Mouse (Mus musculus) lung, embryonic 16.5 days (tissue): ENCODE data around the gene Tnfsf8. TPM values are rescaled to one million over a fixed set of nuclear protein-coding genes. Genes with fewer than 3 reads are reported as not detected.

Experiments
- ATAC-seq: fragments of 200-750 bp; cut with Nextera tagmentation; 2 replicates; pipeline ENCODE4 v1.8.0; 2017; ENCODE audit warnings: low read depth, mild to moderate bottlenecking, moderate library complexity
- H3K27ac ChIP-seq: fragments of 300-500 bp; sonication (generic); 2 replicates; pipeline ENCODE4 v1.5.1; 2014; ENCODE audit warnings: mild to moderate bottlenecking, control low read depth, low read length
- H3K27me3 ChIP-seq: fragments of 300-500 bp; sonication (generic); 2 replicates; pipeline ENCODE4 v1.6.1; 2014; ENCODE audit warnings: low read depth, low read length, mixed read lengths; ENCODE audit not compliant: control insufficient read depth, insufficient read depth
- H3K36me3 ChIP-seq: fragments of 300-500 bp; sonication (generic); 2 replicates; pipeline ENCODE4 v1.6.1; 2014; ENCODE audit warnings: low read length; ENCODE audit not compliant: control insufficient read depth, insufficient read depth
- H3K4me1 ChIP-seq: fragments of 300-500 bp; sonication (generic); replicated peaks from 2 replicates; pipeline ENCODE4 v1.6.1; 2014; ENCODE audit warnings: low read length, mixed read lengths; ENCODE audit not compliant: control insufficient read depth, insufficient read depth
- H3K4me2 ChIP-seq: fragments of 300-500 bp; sonication (generic); 2 replicates; pipeline ENCODE4 v1.6.1; 2014; ENCODE audit warnings: low read depth, low read length, control low read depth
- H3K4me3 ChIP-seq: fragments of 300-500 bp; sonication (generic); 2 replicates; pipeline ENCODE4 v1.5.1; 2014; ENCODE audit warnings: mild to moderate bottlenecking, low read length, control low read depth
- H3K9ac ChIP-seq: fragments of 300-500 bp; sonication (generic); 2 replicates; pipeline ENCODE4 v1.6.1; 2014; ENCODE audit warnings: low read length, control low read depth
- H3K9me3 ChIP-seq: fragments of 300-500 bp; sonication (generic); 2 replicates; pipeline ENCODE4 v1.6.1; 2016; ENCODE audit warnings: low read length; ENCODE audit not compliant: control insufficient read depth
- WGBS: fragments of 180-500 bp; shearing (Covaris S2); extraction: QIAGEN DNeasy Blood & Tissue Kit; methylation state at CpG from one replicate; pipeline ENCODE4 v1.1.7; 2014; 5-methylcytosine and 5-hydroxymethylcytosine counted together
- polyA plus RNA-seq: library from polyadenylated mRNA; unstranded; fragments of >200 nt; fragmentation: Nextera tagmentation; extraction: Ambion mirVana; gene quantifications from 2 replicates; pipeline ENCODE4 v1.2.1, GENCODE M21; 2015

Gene Tnfsf8
- polyA plus RNA-seq, 1 experiment from 2014 or later = 0.04 TPM

- WGBS = 89% methylated on average over 2 of the region's 2 CpGs
- no peak for ATAC-seq
Observed at GRCm38 (mm10) chr4:63850082-63850481, 11.1 kb downstream of the Tnfsf8 start.

GRCm38 (mm10) chr4:63846881-63847597 is 14.1 kb downstream of the Tnfsf8 start:
- Histone ChIP-seq H3K4me1 (no peaks in the 10 kb centered on the region), H3K27ac (no peak overlapping the region), H3K9ac (no peak overlapping the region), H3K27me3 (no peaks in the 10 kb centered on the region), H3K36me3 (no peaks in the 10 kb centered on the region), H3K4me3 (no peak overlapping the region), H3K9me3 (no peaks in the 10 kb centered on the region), H3K4me2 (no peak overlapping the region)
- 61% methylated on average over 3 of the region's 3 CpGs for WGBS
- no peak for ATAC-seq

More at GRCm38 (mm10) chr4:63850082-63850481, 11.1 kb downstream of the Tnfsf8 start:
- Histone ChIP-seq H3K9ac (no peak overlapping the region), H3K36me3 (no peaks in the 10 kb centered on the region), H3K4me1 (no peaks in the 10 kb centered on the region), H3K4me3 (no peak overlapping the region), H3K9me3 (no peaks in the 10 kb centered on the region), H3K27ac (no peak overlapping the region), H3K4me2 (no peak overlapping the region), H3K27me3 (no peaks in the 10 kb centered on the region)

GRCm38 (mm10) chr4:63845760-63846159 is 15.4 kb downstream of the Tnfsf8 start:
- Histone ChIP-seq H3K9ac (no peak overlapping the region), H3K4me2 (no peak overlapping the region), H3K36me3 (no peaks in the 10 kb centered on the region), H3K27ac (no peak overlapping the region), H3K4me1 (no peaks in the 10 kb centered on the region), H3K9me3 (no peaks in the 10 kb centered on the region), H3K27me3 (no peaks in the 10 kb centered on the region; the same call in 1 of the 2 replicates), H3K4me3 (no peak overlapping the region)
- ATAC-seq = no peak
- WGBS = 67% methylated on average over 2 of the region's 2 CpGs

GRCm38 (mm10) chr4:63843924-63844323 is 17.2 kb downstream of the Tnfsf8 start:
- ATAC-seq = no peak
- no peaks in the 10 kb centered on the region for H3K4me1 ChIP-seq
- H3K4me2 ChIP-seq = no peak overlapping the region
- no peaks in the 10 kb centered on the region; the same call in 1 of the 2 replicates for H3K27me3 ChIP-seq
- H3K36me3 ChIP-seq = no peaks in the 10 kb centered on the region
- no peak overlapping the region for H3K4me3 ChIP-seq
- no peak overlapping the region for H3K9ac ChIP-seq
- no peaks in the 10 kb centered on the region for H3K9me3 ChIP-seq
- 19% methylated on average over 6 of the region's 6 CpGs for WGBS
- H3K27ac ChIP-seq = no peak overlapping the region

- Histone ChIP-seq H3K9ac (no peak overlapping the region), H3K4me1 (no peaks in the 10 kb centered on the region), H3K9me3 (no peaks in the 10 kb centered on the region), H3K36me3 (no peaks in the 10 kb centered on the region), H3K27ac (no peak overlapping the region), H3K4me2 (no peak overlapping the region), H3K4me3 (no peak overlapping the region), H3K27me3 (no peaks in the 10 kb centered on the region; the same call in 1 of the 2 replicates)
- 62% methylated on average over 1 of the region's 1 CpGs for WGBS
- ATAC-seq = no peak
Observed at GRCm38 (mm10) chr4:63842278-63842677, 18.9 kb downstream of the Tnfsf8 start.

- 40% methylated on average over 5 of the region's 5 CpGs for WGBS
- no peaks in the 10 kb centered on the region for H3K9me3 ChIP-seq
- no peak overlapping the region for H3K4me3 ChIP-seq
- H3K4me2 ChIP-seq = no peak overlapping the region
- H3K36me3 ChIP-seq = no peaks in the 10 kb centered on the region
- no peaks in the 10 kb centered on the region; the same call in 1 of the 2 replicates for H3K27me3 ChIP-seq
- H3K27ac ChIP-seq = no peak overlapping the region
- ATAC-seq = no peak
- H3K4me1 ChIP-seq = no peaks in the 10 kb centered on the region
- H3K9ac ChIP-seq = no peak overlapping the region
Observed at GRCm38 (mm10) chr4:63840457-63840856, 20.7 kb downstream of the Tnfsf8 start.

- H3K27ac ChIP-seq = no peak overlapping the region
- H3K4me1 ChIP-seq = no peaks in the 10 kb centered on the region
- H3K9ac ChIP-seq = no peak overlapping the region
- no peaks in the 10 kb centered on the region for H3K9me3 ChIP-seq
- WGBS = 62% methylated on average over 4 of the region's 4 CpGs
- no peak for ATAC-seq
- H3K27me3 ChIP-seq = no peaks in the 10 kb centered on the region
- H3K4me3 ChIP-seq = no peak overlapping the region
- H3K36me3 ChIP-seq = no peaks in the 10 kb centered on the region
- H3K4me2 ChIP-seq = no peak overlapping the region
Observed at GRCm38 (mm10) chr4:63823136-63823535, 38.0 kb downstream of the Tnfsf8 start.

GRCm38 (mm10) chr4:63817505-63817904 is 43.6 kb downstream of the Tnfsf8 start:
- Histone ChIP-seq H3K9me3 (no peaks in the 10 kb centered on the region), H3K36me3 (no peaks in the 10 kb centered on the region), H3K27ac (no peak overlapping the region), H3K4me2 (no peak overlapping the region), H3K9ac (no peak overlapping the region), H3K27me3 (no peaks in the 10 kb centered on the region), H3K4me1 (no peaks in the 10 kb centered on the region), H3K4me3 (no peak overlapping the region)
- no peak for ATAC-seq

GRCm38 (mm10) chr4:63815668-63816067 is 45.5 kb downstream of the Tnfsf8 start:
- no peaks in the 10 kb centered on the region for H3K4me1 ChIP-seq
- WGBS = 87% methylated on average over 2 of the region's 2 CpGs
- no peaks in the 10 kb centered on the region for H3K9me3 ChIP-seq
- H3K27me3 ChIP-seq = no peaks in the 10 kb centered on the region
- no peak for ATAC-seq
- H3K4me3 ChIP-seq = no peak overlapping the region
- no peak overlapping the region for H3K4me2 ChIP-seq
- no peaks in the 10 kb centered on the region for H3K36me3 ChIP-seq
- H3K27ac ChIP-seq = no peak overlapping the region
- no peak overlapping the region for H3K9ac ChIP-seq
